Mouse (Mus musculus) ES-Bruce4 (cell line): Measurements from ENCODE around the gene Zfp839. TPM values are rescaled to one million over a fixed set of nuclear protein-coding genes. Genes with fewer than 3 reads are reported as not detected.

Experiments
- H3K27ac ChIP-seq: 2 replicates; pipeline ENCODE4 v1.5.1; 2012; ENCODE audit warnings: low read length, inconsistent platforms; ENCODE audit not compliant: insufficient read depth
- H3K27me3 ChIP-seq: 2 replicates; pipeline ENCODE4 v1.6.1; 2012; ENCODE audit warnings: mild to moderate bottlenecking, low read length, inconsistent platforms; ENCODE audit not compliant: control insufficient read depth, poor library complexity, insufficient read depth, severe bottlenecking
- H3K36me3 ChIP-seq: 2 replicates; pipeline ENCODE4 v1.6.1; 2012; ENCODE audit warnings: inconsistent platforms, mild to moderate bottlenecking, low read length, moderate library complexity; ENCODE audit not compliant: control insufficient read depth, poor library complexity, insufficient read depth, severe bottlenecking
- H3K4me1 ChIP-seq: one replicate; pipeline ENCODE4 v1.8.1; 2011; ENCODE audit warnings: low read length; ENCODE audit not compliant: control insufficient read depth, insufficient read depth
- H3K4me3 ChIP-seq: 2 replicates; pipeline ENCODE4 v1.5.1; 2011; ENCODE audit warnings: low read depth, mild to moderate bottlenecking, low read length
- H3K9ac ChIP-seq: 2 replicates; pipeline ENCODE4 v1.6.1; 2012; ENCODE audit warnings: low read depth, mild to moderate bottlenecking, inconsistent platforms; ENCODE audit not compliant: poor library complexity, severe bottlenecking
- H3K9me3 ChIP-seq: replicated peaks from 2 replicates; pipeline ENCODE4 v1.6.1; 2012; ENCODE audit warnings: mild to moderate bottlenecking, low read length, inconsistent platforms; ENCODE audit not compliant: control insufficient read depth, poor library complexity, insufficient read depth, severe bottlenecking
- CTCF ChIP-seq: IDR thresholded peaks from one replicate; pipeline ENCODE4 v1.8.1; 2011; ENCODE audit warnings: low read depth, low read length
- EP300 ChIP-seq: IDR thresholded peaks from 2 replicates; pipeline ENCODE4 v1.6.1; 2011; ENCODE audit warnings: low read depth, low read length; ENCODE audit not compliant: insufficient read depth
- POLR2A ChIP-seq: IDR thresholded peaks from one replicate; pipeline ENCODE4 v1.8.1; 2011; ENCODE audit warnings: low read length; ENCODE audit not compliant: insufficient read depth
- polyA plus RNA-seq: library from polyadenylated mRNA; stranded (reverse); fragments of >200 nt; gene quantifications from 2 replicates; pipeline ENCODE4 v1.2.4, GENCODE M21; 2011; ENCODE audit warnings: low read depth; ENCODE audit not compliant: missing spikeins, insufficient read depth, insufficient read length

Zfp839 gene
- polyA plus RNA-seq, 1 experiment: 12.6 TPM

- Histone ChIP-seq H3K4me1 (peaks cover 3% of the 10 kb centered on the region), H3K27ac (no peak overlapping the region), H3K9ac (no peak overlapping the region), H3K4me3 (no peak overlapping the region), H3K36me3 (no peaks in the 10 kb centered on the region), H3K9me3 (no peaks in the 10 kb centered on the region), H3K27me3 (no peaks in the 10 kb centered on the region)
- TF ChIP-seq CTCF: no peak
- no peak for TF ChIP-seq POLR2A
- TF ChIP-seq EP300: no peak
Measured at GRCm38 (mm10) chr12:110819367-110819766, 30.7 kb upstream of the Zfp839 start.

GRCm38 (mm10) chr12:110821787-110822186 lies 28.3 kb upstream of the Zfp839 start:
- H3K4me1 ChIP-seq: no peaks in the 10 kb centered on the region
- no peak overlapping the region for H3K27ac ChIP-seq
- no peak overlapping the region for H3K9ac ChIP-seq
- H3K4me3 ChIP-seq: no peak overlapping the region
- no peaks in the 10 kb centered on the region for H3K36me3 ChIP-seq
- H3K27me3 ChIP-seq: no peaks in the 10 kb centered on the region
- TF ChIP-seq CTCF (peak; percentile 9), POLR2A (no peak)
- no peaks in the 10 kb centered on the region for H3K9me3 ChIP-seq

GRCm38 (mm10) chr12:110822366-110822765 lies 27.7 kb upstream of the Zfp839 start:
- no peak overlapping the region for H3K4me3 ChIP-seq
- H3K9me3 ChIP-seq: no peaks in the 10 kb centered on the region
- no peak overlapping the region for H3K27ac ChIP-seq
- TF ChIP-seq EP300: no peak
- TF ChIP-seq POLR2A: no peak
- no peak for TF ChIP-seq CTCF
- H3K9ac ChIP-seq: no peak overlapping the region
- H3K4me1 ChIP-seq: no peaks in the 10 kb centered on the region
- H3K27me3 ChIP-seq: no peaks in the 10 kb centered on the region
- H3K36me3 ChIP-seq: no peaks in the 10 kb centered on the region

GRCm38 (mm10) chr12:110828908-110829307 lies 21.1 kb upstream of the Zfp839 start:
- TF ChIP-seq EP300 (no peak), CTCF (no peak), POLR2A (no peak)
- Histone ChIP-seq H3K27ac (no peak overlapping the region), H3K36me3 (no peaks in the 10 kb centered on the region), H3K9me3 (no peaks in the 10 kb centered on the region), H3K4me1 (no peaks in the 10 kb centered on the region), H3K9ac (no peak overlapping the region), H3K4me3 (no peak overlapping the region), H3K27me3 (no peaks in the 10 kb centered on the region)

GRCm38 (mm10) chr12:110830293-110831024 lies 19.6 kb upstream of the Zfp839 start:
- H3K9me3 ChIP-seq: no peaks in the 10 kb centered on the region
- peaks cover 3% of the 10 kb centered on the region for H3K4me1 ChIP-seq
- TF ChIP-seq CTCF (no peak), POLR2A (no peak), EP300 (no peak)
- H3K27ac ChIP-seq: no peak overlapping the region
- H3K36me3 ChIP-seq: no peaks in the 10 kb centered on the region
- no peak overlapping the region for H3K4me3 ChIP-seq
- no peak overlapping the region for H3K9ac ChIP-seq
- H3K27me3 ChIP-seq: no peaks in the 10 kb centered on the region

- TF ChIP-seq EP300: no peak
- no peak for TF ChIP-seq CTCF
- TF ChIP-seq POLR2A: no peak
- Histone ChIP-seq H3K27me3 (no peaks in the 10 kb centered on the region), H3K36me3 (no peaks in the 10 kb centered on the region), H3K9ac (no peak overlapping the region), H3K4me1 (peaks cover 6% of the 10 kb centered on the region), H3K27ac (no peak overlapping the region), H3K9me3 (no peaks in the 10 kb centered on the region), H3K4me3 (no peak overlapping the region)
Measured at GRCm38 (mm10) chr12:110835182-110835581, 14.9 kb upstream of the Zfp839 start.
